Mouse (Mus musculus) mesoderm, embryonic 11.5 days (tissue): ENCODE measurements at regions not wholly inside any gene's neighbourhood (a gene's known extent, or its start where the extent isn't known, plus 50 kb on each side); places are given as distances from the start of the nearest gene placed in this dataset.

Experiments used
- DNase-seq: peaks from one replicate; pipeline ENCODE4 v3.0.0-alpha.2; 2012; ENCODE audit warnings: low read depth, low spot score

DNA sequence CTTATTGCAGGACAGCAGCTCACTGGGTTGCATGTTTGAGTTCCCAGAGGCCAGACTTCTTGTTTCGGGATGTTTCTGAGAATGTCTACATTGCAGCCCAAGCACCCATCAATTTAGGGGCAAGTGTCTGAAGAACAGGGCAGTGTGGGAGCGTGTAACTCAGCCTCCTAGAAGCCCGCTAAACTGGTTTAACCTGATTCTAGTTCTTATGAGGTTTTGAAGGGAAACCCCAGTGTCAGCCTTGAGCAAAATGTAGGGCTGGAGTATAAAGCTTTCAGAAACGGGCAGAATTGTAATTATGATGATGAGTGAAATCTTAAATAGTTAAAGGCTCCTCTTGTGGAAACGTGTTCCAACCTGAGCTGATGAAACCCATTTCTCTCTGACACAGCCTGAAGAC, 100.9 kb upstream of the Ankrd50 start:
- no peak for DNase-seq

- no peak for DNase-seq
Measured at GRCm38 (mm10) chr3:38579781-38580180, 95.1 kb upstream of the Ankrd50 start.

DNA sequence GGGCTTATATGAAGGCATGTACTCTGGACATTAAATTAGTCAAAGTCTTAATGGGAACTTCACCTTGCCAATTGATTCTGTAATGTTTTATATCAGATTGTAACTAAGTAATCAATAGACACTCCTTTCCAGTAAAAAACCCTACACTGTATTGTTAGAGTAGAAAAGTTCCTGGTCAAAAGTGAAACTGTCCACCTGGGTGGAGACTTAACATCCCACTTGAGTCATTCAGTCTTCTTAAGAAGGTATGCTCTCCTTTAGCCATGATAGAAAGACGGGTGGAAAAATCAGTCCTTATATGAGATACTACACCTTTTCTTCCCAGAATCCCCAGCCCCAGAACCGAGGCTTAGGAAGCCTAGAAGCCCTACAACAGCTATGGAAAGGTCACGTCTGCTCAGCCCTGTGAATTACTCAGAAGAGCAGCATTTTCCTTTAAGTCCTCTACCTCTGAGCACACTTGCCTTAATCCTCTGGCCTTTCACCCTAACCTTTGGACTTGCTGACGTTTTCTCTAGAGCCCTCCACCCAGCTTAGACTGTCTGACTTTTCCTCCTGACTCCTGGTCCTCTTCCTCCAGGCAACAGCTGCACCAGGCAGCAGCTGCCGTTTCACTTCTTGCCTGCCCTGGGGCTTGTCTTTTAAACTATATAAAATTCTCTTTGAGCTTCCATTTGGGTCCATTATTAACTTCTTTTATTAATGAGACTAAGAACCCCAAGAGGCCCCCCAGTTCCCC, 93.4 kb upstream of the Ankrd50 start:
- DNase-seq = no peak

GRCm38 (mm10) chr3:38573594-38573993, 89.0 kb upstream of the Ankrd50 start:
- DNase-seq = no peak

DNA sequence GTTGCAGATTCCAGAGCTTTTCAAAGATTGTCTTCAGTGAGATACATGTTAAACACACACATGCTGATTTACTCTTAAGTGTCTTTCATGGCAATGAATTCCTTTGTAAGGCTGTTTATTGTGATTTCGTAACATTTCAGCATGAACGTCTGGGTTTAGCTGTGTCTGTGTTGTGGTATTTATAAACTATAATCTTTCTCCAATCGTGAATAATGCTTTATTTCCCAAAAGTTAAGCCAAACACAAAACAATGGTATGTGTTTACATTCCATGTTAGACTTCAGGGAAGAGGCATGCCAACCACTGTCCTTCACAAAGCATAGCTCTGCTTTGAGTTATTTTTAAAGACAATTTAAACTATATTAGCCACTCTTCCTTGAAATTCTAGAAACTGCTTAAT, 87.5 kb upstream of the Ankrd50 start:
- no peak for DNase-seq

DNA sequence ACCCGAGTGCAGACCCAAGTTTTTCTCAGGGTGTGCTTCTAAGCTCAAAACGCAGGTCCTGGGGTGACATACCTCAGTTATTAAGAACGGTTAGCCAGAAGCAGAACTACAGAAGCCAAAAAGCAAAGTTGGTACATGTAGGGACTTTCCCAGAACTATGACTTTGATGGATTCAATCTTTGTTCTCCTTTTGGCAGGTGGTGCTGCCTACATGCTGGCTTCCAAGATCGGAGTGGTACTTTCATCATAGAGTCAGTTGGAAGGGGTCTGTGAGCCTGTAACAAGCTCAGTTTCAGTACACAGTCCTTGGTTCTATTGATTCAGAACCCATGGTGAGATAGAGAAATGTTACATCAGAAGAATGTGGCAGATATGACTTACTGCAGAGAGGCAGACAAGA, 86.6 kb upstream of the Ankrd50 start:
- no peak for DNase-seq

DNA sequence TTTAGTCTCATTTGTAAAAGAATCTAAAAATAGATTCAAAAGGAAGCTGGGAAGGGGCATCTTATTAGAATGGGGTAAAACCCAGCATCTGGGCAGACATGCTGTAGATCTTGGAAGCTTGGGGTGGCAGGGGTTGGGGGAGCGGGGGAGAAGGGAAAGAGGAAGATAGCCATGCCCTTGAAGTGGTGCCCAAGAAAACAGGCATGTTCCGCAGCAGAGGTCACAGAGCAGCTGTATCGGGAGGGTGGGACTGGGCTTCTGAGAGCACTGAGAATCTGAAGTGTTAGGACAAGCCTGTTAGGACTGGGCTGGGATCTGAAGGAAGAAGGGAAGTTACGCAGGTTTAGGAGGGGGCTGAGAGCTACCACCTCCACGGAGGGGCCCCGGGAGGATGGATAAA, 84.4 kb upstream of the Ankrd50 start:
- DNase-seq = no peak

DNA sequence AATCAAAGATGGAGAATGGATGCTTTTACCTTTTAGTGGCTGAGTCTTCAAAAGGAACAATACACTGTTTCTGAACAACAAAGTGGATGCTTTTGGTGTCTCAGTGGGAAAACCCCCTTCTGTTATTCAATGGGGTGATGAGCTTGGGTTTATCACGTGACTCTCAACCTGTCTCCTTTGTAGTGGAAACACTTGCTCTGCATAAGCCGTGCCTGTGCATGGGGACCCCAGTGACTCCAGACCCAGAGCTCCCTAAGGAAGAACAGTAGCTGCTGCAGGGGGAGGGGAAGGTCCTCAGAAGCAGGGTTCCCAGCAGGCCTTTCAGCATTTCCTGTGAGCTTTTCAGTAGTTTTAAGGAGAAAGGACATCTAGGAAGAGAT, 83.9 kb upstream of the Ankrd50 start:
- DNase-seq = no peak

DNA sequence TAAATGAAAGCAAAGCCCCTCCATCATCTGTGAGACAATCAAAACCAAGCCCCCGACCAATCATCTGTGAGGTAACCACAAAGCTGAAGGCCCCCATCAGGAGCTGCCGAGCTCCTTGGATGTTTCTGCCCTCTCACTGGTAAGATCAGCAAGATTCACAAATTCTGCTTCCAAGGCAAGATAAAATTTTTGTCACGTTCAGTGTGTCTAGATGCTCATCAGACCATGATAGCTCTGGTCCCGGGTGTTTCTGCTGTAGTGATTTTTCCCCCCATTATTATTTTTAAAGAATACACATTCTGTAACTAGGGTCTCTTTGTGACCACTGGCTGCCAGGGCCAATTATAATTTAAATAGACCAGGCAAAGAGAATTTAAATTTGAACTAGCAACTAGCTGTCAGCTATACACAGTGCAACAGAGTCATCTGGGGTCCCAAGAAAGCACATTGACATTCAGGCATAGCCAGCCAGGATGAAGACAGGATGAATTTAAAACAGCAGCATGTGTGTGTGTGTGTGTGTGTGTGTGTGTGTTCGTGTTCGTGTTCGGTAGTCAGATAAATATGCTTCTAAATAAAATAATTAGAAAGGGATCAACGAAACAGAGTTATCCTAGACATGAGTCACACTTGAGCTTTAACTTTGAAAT, 83.4 kb upstream of the Ankrd50 start:
- no peak for DNase-seq

- DNase-seq = no peak
Measured at GRCm38 (mm10) chr3:38566576-38566975, 81.9 kb upstream of the Ankrd50 start.

DNA sequence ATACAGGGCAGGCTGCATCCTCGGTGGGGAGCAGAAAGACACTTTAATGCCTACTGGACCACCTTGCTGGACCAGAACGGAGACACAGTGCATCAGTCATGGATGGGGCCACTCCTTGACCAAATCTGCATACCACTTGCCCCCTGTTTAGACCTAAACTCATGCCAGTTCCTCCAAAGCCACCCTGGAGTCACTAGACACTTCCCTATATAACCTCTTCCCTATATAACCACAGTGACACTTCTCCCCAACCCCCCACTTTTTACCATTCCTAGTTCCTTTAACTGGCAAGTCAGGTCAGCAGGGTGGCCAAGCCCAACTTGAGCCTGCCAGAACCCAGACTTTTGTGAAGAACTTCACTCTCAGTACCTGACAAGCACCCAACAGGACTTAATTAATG, 80.2 kb upstream of the Ankrd50 start:
- no peak for DNase-seq

- DNase-seq = no peak
Measured at GRCm38 (mm10) chr3:38564364-38564763, 79.7 kb upstream of the Ankrd50 start.

DNA sequence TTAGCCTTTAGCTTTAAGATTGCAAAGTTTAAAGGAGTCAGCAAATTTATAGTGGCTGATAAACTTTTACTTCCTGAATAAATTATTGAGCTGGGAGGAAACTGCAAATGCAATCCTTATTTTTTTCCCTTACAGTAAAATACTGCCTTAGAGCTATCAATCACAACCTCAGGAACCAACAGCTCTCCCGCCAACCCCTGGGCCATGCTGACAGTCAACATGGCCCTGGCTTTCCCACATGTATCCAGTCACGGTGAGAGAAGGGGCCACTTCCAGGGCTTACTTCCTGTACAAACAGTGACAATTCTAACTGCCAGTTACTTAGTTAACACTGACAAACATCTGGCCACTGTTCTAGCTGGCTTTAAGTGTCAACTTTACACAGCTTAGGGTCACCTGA, 76.5 kb upstream of the Ankrd50 start:
- no peak for DNase-seq

DNA sequence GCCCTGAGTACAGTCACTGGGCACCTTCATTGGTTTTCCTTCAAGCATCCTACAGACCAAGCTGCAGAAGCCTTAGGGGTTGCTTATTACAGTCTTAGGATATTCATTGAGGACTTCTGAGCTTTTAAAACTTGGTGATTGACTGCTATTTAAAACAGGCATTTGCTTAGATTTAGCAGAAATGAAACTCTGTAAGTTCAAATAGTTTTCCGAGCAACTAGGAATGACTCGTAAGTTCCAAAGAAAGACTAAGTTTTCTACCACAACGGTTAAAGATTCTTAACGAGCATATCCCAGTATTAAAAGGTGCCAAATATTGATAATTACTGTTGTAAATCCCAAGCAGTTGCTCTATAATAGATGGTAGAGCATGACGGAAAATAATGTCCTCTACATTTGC, 71.3 kb upstream of the Ankrd50 start:
- no peak for DNase-seq

- DNase-seq = peak; percentile 41
Measured at GRCm38 (mm10) chr3:38553470-38554043, 68.9 kb upstream of the Ankrd50 start.

GRCm38 (mm10) chr3:38547032-38547431, 62.4 kb upstream of the Ankrd50 start:
- no peak for DNase-seq

DNA sequence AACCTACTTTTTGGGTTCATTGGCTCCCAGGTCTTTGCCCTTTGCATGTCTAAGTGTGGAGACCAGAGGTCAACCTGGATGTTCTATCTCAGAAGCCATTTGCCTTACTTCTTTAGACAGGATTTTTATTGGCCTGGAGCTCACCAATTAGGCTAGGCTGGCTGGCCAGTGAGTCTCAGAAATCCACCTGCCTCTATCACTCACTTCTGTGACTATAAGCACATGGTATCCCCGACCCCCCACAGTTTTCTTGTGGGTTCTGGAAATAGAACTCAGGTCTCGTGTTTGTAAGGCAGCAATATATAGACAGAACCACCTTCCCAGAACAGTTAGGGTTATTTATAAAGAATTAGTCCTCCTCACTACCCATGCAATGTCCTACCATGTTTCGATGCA, 60.9 kb upstream of the Ankrd50 start:
- no peak for DNase-seq

DNA sequence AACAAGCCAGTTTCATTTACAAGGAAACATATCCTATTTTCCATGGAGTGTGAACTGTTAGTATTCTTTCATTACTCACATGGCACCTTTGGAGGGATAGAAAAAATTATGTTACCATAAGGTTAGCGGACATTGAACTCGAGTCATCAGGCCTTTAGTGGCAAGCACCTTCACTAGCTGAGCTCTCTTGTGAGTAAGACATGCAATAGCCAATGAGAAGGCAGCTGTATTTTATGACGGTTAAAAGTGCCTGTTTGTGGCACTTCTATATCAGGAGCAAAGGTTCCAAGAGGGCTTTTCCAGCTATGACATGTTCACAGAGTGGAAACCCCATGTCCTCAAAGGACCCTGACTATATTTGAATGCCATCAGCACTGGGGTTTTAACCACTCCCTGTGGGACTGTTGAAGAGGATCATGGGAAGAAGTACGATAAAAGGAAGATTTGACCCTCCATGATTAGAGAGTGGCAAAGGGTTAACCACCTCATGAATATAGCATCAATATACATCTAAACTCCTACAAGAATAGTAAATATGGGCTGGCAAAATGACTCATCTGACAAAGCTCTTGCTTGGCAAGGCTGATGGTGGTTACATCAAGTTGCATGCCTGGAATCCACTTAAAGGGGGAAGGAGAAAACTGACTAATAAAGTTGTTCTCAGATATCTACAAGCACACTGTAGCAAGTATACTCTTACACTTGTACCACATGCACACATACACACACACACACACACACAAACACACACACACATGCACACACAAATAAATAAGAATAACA, 60.3 kb upstream of the Ankrd50 start:
- no peak for DNase-seq

GRCm38 (mm10) chr3:38543816-38544215, 59.2 kb upstream of the Ankrd50 start:
- no peak for DNase-seq

- DNase-seq = peak; percentile 7
Measured at GRCm38 (mm10) chr3:38541296-38541695, 56.7 kb upstream of the Ankrd50 start.

DNA sequence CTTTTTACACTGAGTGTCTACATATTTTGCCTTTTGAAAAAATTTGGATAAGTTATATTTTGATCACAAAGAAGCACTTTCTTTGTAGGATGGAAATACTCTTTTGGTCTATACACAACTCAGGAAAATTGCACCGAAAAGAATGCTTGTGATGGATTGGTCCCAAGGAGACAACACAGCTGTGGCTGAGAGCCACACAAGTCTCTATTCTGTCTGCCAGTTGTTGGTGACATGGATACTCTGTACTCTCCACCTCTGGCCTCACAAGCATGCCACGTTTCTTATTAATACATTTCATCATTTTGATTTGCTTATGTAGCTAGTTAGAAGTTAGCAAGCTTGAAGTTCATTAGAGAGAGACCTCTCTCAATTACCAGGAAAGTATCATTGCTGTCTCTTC, 53.7 kb upstream of the Ankrd50 start:
- DNase-seq = no peak

DNA sequence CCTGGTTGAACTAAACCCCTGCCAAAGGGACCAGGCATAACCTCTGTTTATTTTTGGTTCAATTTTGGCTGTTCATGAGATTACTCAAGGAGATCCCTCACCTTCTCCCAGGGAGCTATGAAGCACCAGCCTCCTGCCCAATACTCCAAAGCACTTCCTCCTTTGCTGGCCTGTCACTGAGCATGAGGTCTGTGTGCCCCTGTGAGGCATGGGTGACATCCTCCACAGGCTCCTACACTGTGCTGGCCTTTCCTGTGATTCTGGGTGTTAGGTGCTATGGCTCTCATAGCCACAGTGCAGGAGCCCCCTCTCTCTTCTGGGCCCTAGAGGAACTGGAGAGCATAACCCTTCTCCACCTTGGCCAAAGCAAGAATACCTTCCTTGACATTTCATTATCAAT, 53.1 kb upstream of the Ankrd50 start:
- DNase-seq = no peak
